Mouse (Mus musculus) neural tube, embryonic 13.5 days (tissue): ENCODE measurements around the gene Mob1b. TPM values are rescaled to one million over a fixed set of nuclear protein-coding genes. Genes with fewer than 3 reads are reported as not detected.

Experiments used
- ATAC-seq: fragments of 200-750 bp; cut with Nextera tagmentation; 2 replicates; pipeline ENCODE4 v1.8.0; 2017; ENCODE audit warnings: low read depth, mild to moderate bottlenecking, moderate TSS enrichment, moderate library complexity
- H3K27ac ChIP-seq: fragments of 300-500 bp; sonication (generic); replicated peaks from 2 replicates; pipeline ENCODE4 v1.5.1; 2015; ENCODE audit warnings: moderate library complexity, mild to moderate bottlenecking, inconsistent platforms
- H3K27me3 ChIP-seq: fragments of 300-500 bp; sonication (generic); 2 replicates; pipeline ENCODE4 v1.6.1; 2015; ENCODE audit warnings: mild to moderate bottlenecking, inconsistent platforms
- H3K36me3 ChIP-seq: fragments of 300-500 bp; sonication (generic); 2 replicates; pipeline ENCODE4 v1.6.1; 2015; ENCODE audit warnings: mild to moderate bottlenecking, inconsistent platforms
- H3K4me1 ChIP-seq: fragments of 300-500 bp; sonication (generic); replicated peaks from 2 replicates; pipeline ENCODE4 v1.6.1; 2015; ENCODE audit warnings: inconsistent platforms
- H3K4me2 ChIP-seq: fragments of 300-500 bp; sonication (generic); 2 replicates; pipeline ENCODE4 v1.6.1; 2015; ENCODE audit warnings: inconsistent platforms, mild to moderate bottlenecking, moderate library complexity
- H3K4me3 ChIP-seq: fragments of 300-500 bp; sonication (generic); 2 replicates; pipeline ENCODE4 v1.5.1; 2015; ENCODE audit warnings: mild to moderate bottlenecking, inconsistent platforms
- H3K9ac ChIP-seq: fragments of 300-500 bp; sonication (generic); 2 replicates; pipeline ENCODE4 v1.6.1; 2015; ENCODE audit warnings: moderate library complexity, mild to moderate bottlenecking, inconsistent platforms
- H3K9me3 ChIP-seq: fragments of 300-500 bp; sonication (generic); 2 replicates; pipeline ENCODE4 v1.6.1; 2016; ENCODE audit warnings: inconsistent platforms
- WGBS: fragments of 180-500 bp; shearing (Covaris S2); methylation state at CpG from one replicate; pipeline ENCODE4 v1.1.7; 2015; 5-methylcytosine and 5-hydroxymethylcytosine counted together
- polyA plus RNA-seq: library from polyadenylated mRNA; unstranded; fragments of >200 nt; fragmentation: Nextera tagmentation; extraction: Ambion mirVana; gene quantifications from 2 replicates; pipeline ENCODE4 v1.2.1, GENCODE M21; 2015

Mob1b gene
- polyA plus RNA-seq, 1 experiment from 2014 or later: 9.8 TPM

GRCm38 (mm10) chr5:88688583-88689187, 32.0 kb upstream of the Mob1b start:
- Histone ChIP-seq H3K4me1 (no peaks in the 10 kb centered on the region), H3K27me3 (no peaks in the 10 kb centered on the region), H3K4me3 (no peak overlapping the region), H3K4me2 (no peak overlapping the region), H3K27ac (no peak overlapping the region), H3K9me3 (no peaks in the 10 kb centered on the region), H3K9ac (no peak overlapping the region), H3K36me3 (no peaks in the 10 kb centered on the region)
- ATAC-seq: 0 out of 2 replicates have a peak, but pooled peaks have one; percentile 11
- WGBS: 83% methylated on average over 15 of the region's 15 CpGs

GRCm38 (mm10) chr5:88689279-88689938, 31.2 kb upstream of the Mob1b start:
- H3K27me3 ChIP-seq: no peaks in the 10 kb centered on the region
- 0 out of 2 replicates have a peak, but pooled peaks have one; percentile 27 for ATAC-seq
- no peaks in the 10 kb centered on the region for H3K9me3 ChIP-seq
- H3K4me1 ChIP-seq: no peaks in the 10 kb centered on the region
- no peak overlapping the region for H3K9ac ChIP-seq
- H3K4me2 ChIP-seq: no peak overlapping the region
- H3K36me3 ChIP-seq: no peaks in the 10 kb centered on the region
- H3K27ac ChIP-seq: no peak overlapping the region
- WGBS: 84% methylated on average over 3 of the region's 3 CpGs
- H3K4me3 ChIP-seq: no peak overlapping the region

- 77% methylated on average over 10 of the region's 10 CpGs for WGBS
- Histone ChIP-seq H3K9me3 (no peaks in the 10 kb centered on the region), H3K27me3 (no peaks in the 10 kb centered on the region), H3K4me3 (no peak overlapping the region), H3K27ac (no peak overlapping the region), H3K36me3 (no peaks in the 10 kb centered on the region), H3K4me2 (no peak overlapping the region), H3K4me1 (no peaks in the 10 kb centered on the region), H3K9ac (no peak overlapping the region)
- no peak for ATAC-seq
Measured at GRCm38 (mm10) chr5:88690681-88691505, 29.8 kb upstream of the Mob1b start.

GRCm38 (mm10) chr5:88691506-88692095, 29.1 kb upstream of the Mob1b start:
- Histone ChIP-seq H3K9ac (no peak overlapping the region), H3K36me3 (no peaks in the 10 kb centered on the region), H3K27ac (no peak overlapping the region), H3K9me3 (no peaks in the 10 kb centered on the region), H3K27me3 (no peaks in the 10 kb centered on the region), H3K4me1 (no peaks in the 10 kb centered on the region), H3K4me2 (no peak overlapping the region), H3K4me3 (no peak overlapping the region)
- WGBS: 79% methylated on average over 6 of the region's 6 CpGs
- no peak for ATAC-seq

- no peaks in the 10 kb centered on the region for H3K27me3 ChIP-seq
- H3K27ac ChIP-seq: no peak overlapping the region
- no peaks in the 10 kb centered on the region for H3K4me1 ChIP-seq
- no peak overlapping the region for H3K4me3 ChIP-seq
- ATAC-seq: no peak
- no peak overlapping the region for H3K4me2 ChIP-seq
- H3K9ac ChIP-seq: no peak overlapping the region
- H3K9me3 ChIP-seq: no peaks in the 10 kb centered on the region
- no peaks in the 10 kb centered on the region for H3K36me3 ChIP-seq
- 94% methylated on average over 4 of the region's 4 CpGs for WGBS
Measured at GRCm38 (mm10) chr5:88692586-88692985, 28.1 kb upstream of the Mob1b start.

- no peak overlapping the region for H3K27ac ChIP-seq
- H3K4me3 ChIP-seq: no peak overlapping the region
- H3K9ac ChIP-seq: no peak overlapping the region
- no peak for ATAC-seq
- no peaks in the 10 kb centered on the region for H3K9me3 ChIP-seq
- no peak overlapping the region for H3K4me2 ChIP-seq
- no peaks in the 10 kb centered on the region for H3K36me3 ChIP-seq
- H3K27me3 ChIP-seq: no peaks in the 10 kb centered on the region
- H3K4me1 ChIP-seq: no peaks in the 10 kb centered on the region
Measured at GRCm38 (mm10) chr5:88693057-88693456, 27.6 kb upstream of the Mob1b start.

- WGBS: 67% methylated on average over 5 of the region's 5 CpGs
- Histone ChIP-seq H3K4me3 (no peak overlapping the region), H3K36me3 (no peaks in the 10 kb centered on the region), H3K27me3 (no peaks in the 10 kb centered on the region), H3K27ac (no peak overlapping the region), H3K4me1 (no peaks in the 10 kb centered on the region), H3K9me3 (no peaks in the 10 kb centered on the region), H3K4me2 (no peak overlapping the region), H3K9ac (no peak overlapping the region)
- no peak for ATAC-seq
Measured at GRCm38 (mm10) chr5:88697291-88697690, 23.4 kb upstream of the Mob1b start.

GRCm38 (mm10) chr5:88699251-88699913, 21.3 kb upstream of the Mob1b start:
- Histone ChIP-seq H3K4me1 (no peaks in the 10 kb centered on the region), H3K36me3 (no peaks in the 10 kb centered on the region), H3K9ac (no peak overlapping the region), H3K4me2 (no peak overlapping the region), H3K27ac (no peak overlapping the region), H3K4me3 (no peak overlapping the region), H3K9me3 (no peaks in the 10 kb centered on the region), H3K27me3 (no peaks in the 10 kb centered on the region)
- 78% methylated on average over 4 of the region's 4 CpGs for WGBS
- ATAC-seq: no peak

- no peaks in the 10 kb centered on the region for H3K9me3 ChIP-seq
- ATAC-seq: no peak
- no peak overlapping the region for H3K4me3 ChIP-seq
Measured at GRCm38 (mm10) chr5:88702041-88702440, 18.6 kb upstream of the Mob1b start.

GRCm38 (mm10) chr5:88703551-88703950, 17.1 kb upstream of the Mob1b start:
- Histone ChIP-seq H3K4me3 (no peak overlapping the region), H3K9ac (no peak overlapping the region), H3K27me3 (no peaks in the 10 kb centered on the region), H3K36me3 (no peaks in the 10 kb centered on the region), H3K4me1 (no peaks in the 10 kb centered on the region), H3K4me2 (no peak overlapping the region), H3K9me3 (no peaks in the 10 kb centered on the region), H3K27ac (no peak overlapping the region)
- WGBS: 84% methylated on average over 4 of the region's 4 CpGs
- ATAC-seq: no peak

More at GRCm38 (mm10) chr5:88702041-88702440, 18.6 kb upstream of the Mob1b start:
- H3K4me2 ChIP-seq: no peak overlapping the region
- no peak overlapping the region for H3K27ac ChIP-seq
- no peaks in the 10 kb centered on the region for H3K27me3 ChIP-seq
- 76% methylated on average over 4 of the region's 4 CpGs for WGBS
- H3K4me1 ChIP-seq: no peaks in the 10 kb centered on the region
- H3K36me3 ChIP-seq: no peaks in the 10 kb centered on the region
- no peak overlapping the region for H3K9ac ChIP-seq

- Histone ChIP-seq H3K4me2 (no peak overlapping the region), H3K4me3 (no peak overlapping the region), H3K4me1 (no peaks in the 10 kb centered on the region), H3K27ac (no peak overlapping the region), H3K27me3 (no peaks in the 10 kb centered on the region), H3K9ac (no peak overlapping the region), H3K36me3 (no peaks in the 10 kb centered on the region), H3K9me3 (no peaks in the 10 kb centered on the region)
- ATAC-seq: no peak
Measured at GRCm38 (mm10) chr5:88711128-88711527, 9.5 kb upstream of the Mob1b start.
